Mouse (Mus musculus): ENCODE measurements around the gene Parp6. TPM values are rescaled to one million over a fixed set of nuclear protein-coding genes. Genes with fewer than 3 reads are reported as not detected.
A peak's percentile ranks its signal among the peaks of the same experiment; 100 is the strongest.

The Parp6 gene
- polyA plus RNA-seq, 1 experiment from 2014 or later, result 29.7 TPM

- no peak overlapping the region for H3K9ac ChIP-seq (replicated peaks)
- H3K4me2 ChIP-seq, result no peak overlapping the region
- H3K27me3 ChIP-seq, result peaks cover 34% of the 10 kb centered on the region
- no peaks in the 10 kb centered on the region for H3K9me3 ChIP-seq
- 53% methylated on average over 6 of the region's 6 CpGs for WGBS
- no peaks in the 10 kb centered on the region for H3K4me1 ChIP-seq (replicated peaks)
- no peak for ATAC-seq (ENCODE audit: insufficient number of reproducible peaks, insufficient read depth, low FRiP score, low TSS enrichment, low read depth)
- H3K36me3 ChIP-seq, result no peaks in the 10 kb centered on the region
- H3K4me3 ChIP-seq (replicated peaks), result no peak overlapping the region
- H3K27ac ChIP-seq, result no peak overlapping the region
Measured at GRCm38 (mm10) chr9:59605967-59606366, 11.1 kb upstream of the Parp6 start.

DNA sequence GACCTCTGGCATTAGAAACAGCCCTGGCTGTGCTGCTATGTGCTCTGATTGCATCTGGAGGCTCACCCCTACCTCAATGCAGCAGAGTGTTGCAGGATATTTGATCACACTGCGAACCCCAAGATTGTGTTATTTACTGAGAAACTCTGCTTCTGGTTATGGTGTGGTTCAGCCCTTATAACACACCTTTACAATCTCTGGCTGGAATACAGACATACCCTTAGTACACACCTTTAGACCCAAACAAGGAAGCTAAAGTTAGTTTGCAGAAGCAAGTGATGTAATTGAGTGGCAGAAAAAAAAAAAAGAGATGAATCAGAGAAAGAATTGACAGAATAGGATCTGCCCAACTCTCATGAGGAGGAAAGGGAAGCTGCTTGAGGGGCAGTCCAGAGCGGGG is 6.1 kb upstream of the Parp6 start:
- Histone ChIP-seq H3K36me3 (no peaks in the 10 kb centered on the region), H3K4me2 (no peak overlapping the region), H3K27me3 (no peaks in the 10 kb centered on the region; the same call in 1 of the 2 replicates), H3K4me1 (replicated peaks) (no peaks in the 10 kb centered on the region), H3K9ac (replicated peaks) (no peak overlapping the region), H3K4me3 (replicated peaks) (no peak overlapping the region), H3K27ac (no peak overlapping the region), H3K9me3 (no peaks in the 10 kb centered on the region)
- ATAC-seq (ENCODE audit: insufficient number of reproducible peaks, insufficient read depth, low FRiP score, low TSS enrichment, low read depth), result no peak
- whole genome bisulfite sequencing, result 86% methylated on average over 2 of the region's 2 CpGs

- Histone ChIP-seq H3K4me3 (replicated peaks) (no peak overlapping the region), H3K4me1 (replicated peaks) (peaks cover 17% of the 10 kb centered on the region), H3K27ac (no peak overlapping the region), H3K36me3 (no peaks in the 10 kb centered on the region), H3K27me3 (no peaks in the 10 kb centered on the region; the same call in 1 of the 2 replicates), H3K9me3 (no peaks in the 10 kb centered on the region), H3K9ac (replicated peaks) (no peak overlapping the region), H3K4me2 (no peak overlapping the region)
- ATAC-seq (ENCODE audit: insufficient number of reproducible peaks, insufficient read depth, low FRiP score, low TSS enrichment, low read depth), result no peak
- WGBS, result 84% methylated on average over 2 of the region's 2 CpGs
Measured at GRCm38 (mm10) chr9:59615797-59616196, 1.3 kb upstream of the Parp6 start.

- under 1% methylated on average over 53 of the region's 58 CpGs for whole genome bisulfite sequencing
- H3K36me3 ChIP-seq, result peaks cover 8% of the 10 kb centered on the region
- H3K4me1 ChIP-seq (replicated peaks), result peaks cover 17% of the 10 kb centered on the region
- no peaks in the 10 kb centered on the region; the same call in 1 of the 2 replicates for H3K27me3 ChIP-seq
- peak overlapping the region; percentile 71 for H3K4me2 ChIP-seq
- ATAC-seq (ENCODE audit: insufficient number of reproducible peaks, insufficient read depth, low FRiP score, low TSS enrichment, low read depth), result no peak
- peak overlapping the region; percentile 86 for H3K9ac ChIP-seq (replicated peaks)
- H3K9me3 ChIP-seq, result no peaks in the 10 kb centered on the region
- peak overlapping the region; percentile 84 for H3K4me3 ChIP-seq (replicated peaks)
- peak overlapping the region; percentile 95 for H3K27ac ChIP-seq
Measured at GRCm38 (mm10) chr9:59617307-59617973, 356 bp downstream of the Parp6 start.

GRCm38 (mm10) chr9:59638372-59638771 is 21.3 kb downstream of the Parp6 start:
- 84% methylated on average over 1 of the region's 1 CpGs for WGBS
- no peaks in the 10 kb centered on the region for H3K9me3 ChIP-seq
- no peak overlapping the region for H3K4me2 ChIP-seq
- no peaks in the 10 kb centered on the region for H3K27me3 ChIP-seq
- no peak for ATAC-seq (ENCODE audit: insufficient number of reproducible peaks, insufficient read depth, low FRiP score, low TSS enrichment, low read depth)
- no peak overlapping the region for H3K4me3 ChIP-seq (replicated peaks)
- H3K36me3 ChIP-seq, result peaks cover 84% of the 10 kb centered on the region
- H3K4me1 ChIP-seq (replicated peaks), result no peaks in the 10 kb centered on the region
- no peak overlapping the region for H3K9ac ChIP-seq (replicated peaks)
- no peak overlapping the region for H3K27ac ChIP-seq

DNA sequence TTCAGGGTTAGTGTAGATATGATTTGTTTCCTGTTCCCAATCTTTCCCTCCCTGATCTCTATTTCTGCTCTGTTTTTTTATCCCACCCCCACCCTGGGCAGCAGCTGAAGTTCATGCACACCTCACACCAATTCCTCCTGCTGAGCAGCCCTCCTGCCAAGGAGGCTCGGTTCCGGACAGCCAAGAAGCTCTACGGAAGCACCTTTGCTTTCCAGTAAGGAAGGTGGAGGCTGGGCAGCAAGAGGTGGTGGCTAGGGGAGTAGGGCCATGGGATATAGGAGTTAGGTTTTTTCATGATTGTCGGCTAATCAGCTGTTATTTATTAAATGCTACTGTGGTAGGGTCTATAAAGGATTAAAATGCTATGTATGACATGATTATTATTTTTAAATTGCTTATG is 22.9 kb downstream of the Parp6 start:
- no peak overlapping the region for H3K9ac ChIP-seq (replicated peaks)
- H3K27me3 ChIP-seq, result no peaks in the 10 kb centered on the region
- H3K36me3 ChIP-seq, result peaks cover 84% of the 10 kb centered on the region
- WGBS, result 92% methylated on average over 4 of the region's 4 CpGs
- H3K9me3 ChIP-seq, result no peaks in the 10 kb centered on the region
- H3K27ac ChIP-seq, result no peak overlapping the region
- H3K4me1 ChIP-seq (replicated peaks), result no peaks in the 10 kb centered on the region
- H3K4me3 ChIP-seq (replicated peaks), result no peak overlapping the region
- no peak for ATAC-seq (ENCODE audit: insufficient number of reproducible peaks, insufficient read depth, low FRiP score, low TSS enrichment, low read depth)
- no peak overlapping the region for H3K4me2 ChIP-seq

- Histone ChIP-seq H3K36me3 (peaks cover 78% of the 10 kb centered on the region), H3K4me1 (replicated peaks) (no peaks in the 10 kb centered on the region), H3K27ac (no peak overlapping the region), H3K9ac (replicated peaks) (no peak overlapping the region), H3K9me3 (no peaks in the 10 kb centered on the region), H3K4me3 (replicated peaks) (no peak overlapping the region), H3K4me2 (no peak overlapping the region), H3K27me3 (no peaks in the 10 kb centered on the region)
- no peak for ATAC-seq (ENCODE audit: insufficient number of reproducible peaks, insufficient read depth, low FRiP score, low TSS enrichment, low read depth)
- 84% methylated on average over 2 of the region's 2 CpGs for WGBS
Measured at GRCm38 (mm10) chr9:59641320-59641719, 24.2 kb downstream of the Parp6 start.

DNA sequence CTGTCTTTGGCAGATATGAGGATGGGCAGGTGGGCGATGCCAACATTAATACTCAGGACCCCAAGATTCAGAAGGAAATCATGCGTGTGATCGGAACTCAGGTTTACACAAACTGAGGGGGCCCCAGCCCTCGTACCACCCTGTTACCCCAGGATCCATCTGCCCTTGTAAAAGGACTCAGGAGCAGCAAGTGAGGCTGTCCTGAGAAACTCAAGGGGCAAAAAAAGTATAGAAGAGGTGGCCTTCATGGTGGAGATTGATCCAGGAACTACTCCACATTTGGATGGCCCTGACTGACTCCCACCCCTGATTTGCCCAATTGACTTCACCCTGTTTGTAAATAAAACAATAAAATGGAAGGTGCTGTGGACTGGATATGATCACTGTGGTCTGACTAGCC is 32.8 kb downstream of the Parp6 start:
- H3K9ac ChIP-seq (replicated peaks), result no peak overlapping the region
- no peak overlapping the region for H3K4me2 ChIP-seq
- no peak for ATAC-seq (ENCODE audit: insufficient number of reproducible peaks, insufficient read depth, low FRiP score, low TSS enrichment, low read depth)
- peaks cover 59% of the 10 kb centered on the region for H3K36me3 ChIP-seq
- H3K27me3 ChIP-seq, result no peaks in the 10 kb centered on the region
- WGBS, result 98% methylated on average over 4 of the region's 4 CpGs
- no peaks in the 10 kb centered on the region for H3K9me3 ChIP-seq
- no peaks in the 10 kb centered on the region for H3K4me1 ChIP-seq (replicated peaks)
- H3K27ac ChIP-seq, result no peak overlapping the region
- no peak overlapping the region for H3K4me3 ChIP-seq (replicated peaks)

DNA sequence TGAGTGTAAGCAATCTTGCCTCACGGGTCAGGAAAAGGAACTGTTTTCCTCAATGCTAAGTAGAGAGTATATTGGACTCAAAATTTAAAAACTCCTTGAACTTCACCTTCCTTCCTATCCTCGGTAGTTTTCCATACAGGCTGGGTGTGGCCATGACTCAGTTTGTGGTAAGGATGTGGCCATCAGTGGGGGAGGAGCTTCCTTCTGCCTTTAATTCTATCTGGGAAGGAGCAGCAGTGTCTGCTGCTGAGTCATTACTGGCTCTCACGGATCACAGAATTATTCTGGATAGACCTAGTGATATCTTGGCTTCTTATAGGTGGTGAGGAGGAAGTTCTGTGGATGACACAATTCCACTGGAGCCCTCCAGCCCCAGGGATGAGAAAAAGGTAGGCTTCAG is 36.3 kb downstream of the Parp6 start:
- no peak overlapping the region for H3K27ac ChIP-seq
- H3K9me3 ChIP-seq, result no peaks in the 10 kb centered on the region
- H3K9ac ChIP-seq (replicated peaks), result no peak overlapping the region
- no peaks in the 10 kb centered on the region for H3K27me3 ChIP-seq
- H3K4me1 ChIP-seq (replicated peaks), result peaks cover 4% of the 10 kb centered on the region
- H3K36me3 ChIP-seq, result peaks cover 36% of the 10 kb centered on the region
- H3K4me2 ChIP-seq, result no peak overlapping the region
- no peak for ATAC-seq (ENCODE audit: insufficient number of reproducible peaks, insufficient read depth, low FRiP score, low TSS enrichment, low read depth)
- H3K4me3 ChIP-seq (replicated peaks), result no peak overlapping the region
- WGBS, result 26% methylated on average over 3 of the region's 3 CpGs

DNA sequence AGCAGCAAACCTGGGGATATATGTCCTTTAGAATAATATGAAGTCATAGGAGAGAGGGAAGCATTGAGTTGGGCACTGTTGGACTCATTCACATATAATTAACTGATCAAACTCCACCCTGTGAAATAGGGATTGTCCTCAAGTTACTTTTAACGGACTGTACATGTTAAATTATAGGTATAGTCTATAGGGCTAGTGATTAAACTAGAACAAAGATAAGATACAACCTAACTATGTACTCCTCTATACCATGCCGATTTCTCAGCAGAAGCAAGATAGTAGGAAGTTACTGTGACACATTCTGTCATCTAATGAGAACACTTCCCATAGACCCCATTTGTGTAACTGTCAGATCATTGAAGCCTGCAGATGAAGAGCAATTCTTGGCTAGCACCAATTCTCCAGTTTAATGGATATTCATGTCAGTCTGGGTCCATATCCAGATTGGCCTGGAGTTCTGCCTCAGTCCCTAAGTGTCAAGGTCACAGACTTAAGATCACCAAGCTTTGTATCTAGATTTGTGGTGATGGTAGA is 37.4 kb downstream of the Parp6 start:
- 90% methylated on average over 2 of the region's 2 CpGs for whole genome bisulfite sequencing

DNA sequence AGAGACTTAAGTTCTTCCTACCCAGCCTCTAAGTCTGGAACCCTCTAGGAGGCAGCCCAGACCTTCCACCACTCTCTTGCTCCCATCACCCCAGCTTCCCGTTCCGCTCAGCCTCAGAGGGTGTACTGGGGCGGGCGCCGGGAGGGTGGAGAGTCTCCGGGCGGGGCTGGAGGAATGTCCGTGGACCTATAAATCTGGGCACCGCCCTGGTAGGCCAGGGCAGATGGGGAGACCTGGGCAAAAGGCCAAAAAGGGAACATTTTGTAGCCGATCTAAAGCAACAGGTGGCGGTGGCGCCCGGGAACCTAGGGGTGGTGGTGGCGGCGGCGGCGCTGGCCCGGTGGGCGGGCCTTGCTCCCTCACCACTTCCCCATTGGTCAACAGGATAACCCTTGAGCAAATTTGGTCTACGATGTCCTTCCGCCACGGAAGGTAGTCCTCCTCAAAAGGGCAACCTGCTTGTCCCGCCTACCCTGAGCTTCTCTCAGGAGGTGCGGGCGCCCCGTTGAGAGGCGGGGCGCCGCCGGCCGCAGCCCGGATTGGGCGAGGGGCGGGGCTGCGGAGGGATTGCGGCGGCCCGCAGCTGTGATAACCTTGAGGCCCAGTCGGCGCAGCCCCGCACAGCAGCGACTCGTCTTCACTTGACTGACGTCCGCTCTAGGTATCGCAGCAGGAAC is 39.0 kb downstream of the Parp6 start, which contains the start of gene Pkm:
TSS of gene Pkm (plus strand) at position 411 of the 677 bp plus-strand sequence.
- peak within 1 kb of the TSS; percentile 86 for H3K4me3 ChIP-seq (replicated peaks)
- H3K27ac ChIP-seq, result peak within 1 kb of the TSS; percentile 97
- H3K9ac ChIP-seq (replicated peaks), result peak within 1 kb of the TSS; percentile 88
- H3K4me2 ChIP-seq, result peak within 1 kb of the TSS; percentile 81
- peaks cover 23% of the 10 kb centered on the region for H3K36me3 ChIP-seq
- H3K9me3 ChIP-seq, result no peaks in the 10 kb centered on the region
- peak; percentile 94 for ATAC-seq (ENCODE audit: insufficient number of reproducible peaks, insufficient read depth, low FRiP score, low TSS enrichment, low read depth)
- no peaks in the 10 kb centered on the region for H3K27me3 ChIP-seq
- under 1% methylated on average over 46 of the region's 46 CpGs for WGBS
- peaks cover 31% of the 10 kb centered on the region for H3K4me1 ChIP-seq (replicated peaks)

More for the DNA sequence above, 37.4 kb downstream of the Parp6 start:
- H3K36me3 ChIP-seq, result peaks cover 24% of the 10 kb centered on the region
- H3K4me1 ChIP-seq (replicated peaks), result peaks cover 15% of the 10 kb centered on the region
- no peaks in the 10 kb centered on the region for H3K27me3 ChIP-seq
- H3K4me2 ChIP-seq, result no peak overlapping the region
- no peak overlapping the region for H3K27ac ChIP-seq
- no peak overlapping the region for H3K4me3 ChIP-seq (replicated peaks)
- no peak overlapping the region for H3K9ac ChIP-seq (replicated peaks)
- no peak for ATAC-seq (ENCODE audit: insufficient number of reproducible peaks, insufficient read depth, low FRiP score, low TSS enrichment, low read depth)
- no peaks in the 10 kb centered on the region for H3K9me3 ChIP-seq
